Mouse (Mus musculus): ENCODE results near the gene Cirbp.
A peak's percentile ranks its signal among the peaks of the same experiment; 100 is the strongest.
"Not testable (repeated sequence)": the region's sequence is repeated elsewhere in the genome, so short reads cannot be mapped to it uniquely, and the experiment has no call there.

The Cirbp gene

DNA sequence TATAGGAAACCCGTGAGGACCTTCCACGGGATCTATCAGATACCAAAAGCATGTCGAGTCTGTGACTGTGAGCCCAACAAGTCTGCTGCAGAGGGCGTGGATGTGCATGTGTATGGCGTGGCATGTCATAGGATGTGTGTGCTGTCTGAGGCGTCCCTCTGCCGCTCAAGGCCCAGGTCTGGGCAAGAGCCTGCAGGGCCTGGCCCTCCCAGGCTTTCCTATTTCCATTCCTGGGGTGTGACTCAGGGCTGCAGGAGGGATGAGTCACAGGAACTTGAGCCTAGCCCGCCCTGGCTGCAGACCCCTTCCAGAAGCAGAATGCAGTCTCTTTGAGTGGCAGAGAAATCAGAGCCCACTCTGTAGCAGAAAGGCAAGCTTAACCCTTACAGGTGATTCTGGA, 2.1 kb upstream of the Cirbp start:
- peak; percentile 44 to 46 for DNase-seq

DNA sequence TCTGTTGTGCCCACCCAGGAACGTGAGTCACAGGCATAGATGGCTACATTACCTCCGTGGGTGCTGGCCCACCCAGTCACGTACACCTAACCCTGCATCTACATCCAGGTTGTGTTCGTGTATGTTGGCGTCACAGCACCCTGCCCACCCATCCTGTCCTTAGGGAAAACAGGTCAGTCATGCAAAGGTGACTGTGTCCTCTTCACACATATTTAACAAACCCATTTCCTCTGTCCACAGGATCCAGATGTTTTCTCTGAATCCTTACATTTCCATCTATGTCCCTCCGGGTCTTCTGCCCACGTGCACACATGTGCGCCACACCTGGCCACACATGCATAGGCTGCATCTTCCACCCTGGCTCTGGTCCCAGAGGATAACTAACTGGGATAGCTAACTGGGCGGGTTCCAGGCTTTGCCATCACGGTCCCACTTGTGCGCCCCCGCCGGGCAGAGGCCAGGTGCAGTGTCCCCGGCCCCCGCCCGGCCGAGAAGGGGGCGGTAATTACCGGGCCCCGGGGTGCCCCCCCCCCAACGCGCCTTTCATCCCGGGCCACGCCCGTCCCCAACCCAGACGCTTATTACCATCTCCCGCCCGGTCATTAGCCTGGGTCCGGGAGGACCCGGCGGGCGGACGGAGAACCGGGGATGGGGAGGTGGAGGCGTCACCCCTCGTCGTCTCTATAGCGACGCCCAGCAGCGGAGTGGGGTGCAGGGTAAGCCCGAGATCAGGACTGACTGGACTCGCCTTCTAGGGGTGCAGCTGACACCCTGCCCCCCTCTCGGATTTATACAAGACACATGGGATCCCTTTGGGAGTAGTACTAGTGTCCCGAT, 1.4 kb upstream of the Cirbp start:
- DNase-seq: peak in 1 of 2 experiments; percentile 76

GRCm38 (mm10) chr10:80164998-80165344, 814 bp upstream of the Cirbp start:
- peak; percentile 99 for DNase-seq

DNA sequence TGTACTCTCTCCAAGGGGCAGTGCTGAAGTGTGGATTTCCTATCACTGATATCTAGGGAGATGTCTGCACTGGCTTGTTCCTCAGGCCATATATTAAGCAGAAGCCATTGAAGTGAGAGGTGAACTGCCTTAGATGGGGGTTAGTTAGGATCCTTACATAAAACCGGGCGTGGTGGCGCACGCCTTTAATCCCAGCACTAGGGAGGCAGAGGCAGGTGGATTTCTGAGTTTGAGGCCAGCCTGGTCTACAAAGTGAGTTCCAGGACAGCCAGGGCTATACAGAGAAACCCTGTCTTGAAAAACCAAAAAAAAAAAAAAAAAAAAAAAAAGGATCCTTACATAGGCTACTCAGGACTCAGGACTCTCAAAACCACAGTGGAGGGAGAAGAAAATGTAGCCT, 351 bp downstream of the Cirbp start:
- not testable (repeated sequence) for DNase-seq

DNA sequence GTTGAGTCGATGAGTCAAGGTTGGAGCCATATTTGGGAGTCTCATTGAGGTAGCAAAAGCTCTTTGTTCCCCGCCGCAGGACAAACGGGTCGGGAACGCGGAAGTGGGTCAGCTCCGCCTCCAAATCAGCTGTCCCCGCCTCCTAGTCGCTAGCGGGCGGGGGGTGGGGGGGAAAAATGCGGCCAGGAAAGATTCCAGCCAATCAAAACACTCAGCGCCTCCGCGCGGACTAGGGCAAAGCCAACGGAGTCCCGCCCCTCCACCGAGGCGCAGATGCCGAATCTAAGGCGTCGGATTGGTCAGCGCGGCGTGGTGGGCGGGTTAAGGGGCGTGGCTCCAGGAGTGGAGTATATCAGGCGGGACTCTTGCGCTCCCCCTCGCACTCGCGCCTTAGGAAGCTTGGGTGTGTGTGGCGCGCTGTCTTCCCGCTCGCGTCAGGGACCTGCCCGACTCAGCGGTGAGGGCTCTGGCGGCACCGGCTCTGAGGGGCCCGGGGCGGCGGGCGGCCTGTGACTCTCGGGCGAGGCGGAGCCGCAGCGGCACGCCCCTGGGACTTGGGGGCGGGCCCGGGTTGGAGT, 1.8 kb downstream of the Cirbp start:
- peak; percentile 99 to 100 for DNase-seq

DNA sequence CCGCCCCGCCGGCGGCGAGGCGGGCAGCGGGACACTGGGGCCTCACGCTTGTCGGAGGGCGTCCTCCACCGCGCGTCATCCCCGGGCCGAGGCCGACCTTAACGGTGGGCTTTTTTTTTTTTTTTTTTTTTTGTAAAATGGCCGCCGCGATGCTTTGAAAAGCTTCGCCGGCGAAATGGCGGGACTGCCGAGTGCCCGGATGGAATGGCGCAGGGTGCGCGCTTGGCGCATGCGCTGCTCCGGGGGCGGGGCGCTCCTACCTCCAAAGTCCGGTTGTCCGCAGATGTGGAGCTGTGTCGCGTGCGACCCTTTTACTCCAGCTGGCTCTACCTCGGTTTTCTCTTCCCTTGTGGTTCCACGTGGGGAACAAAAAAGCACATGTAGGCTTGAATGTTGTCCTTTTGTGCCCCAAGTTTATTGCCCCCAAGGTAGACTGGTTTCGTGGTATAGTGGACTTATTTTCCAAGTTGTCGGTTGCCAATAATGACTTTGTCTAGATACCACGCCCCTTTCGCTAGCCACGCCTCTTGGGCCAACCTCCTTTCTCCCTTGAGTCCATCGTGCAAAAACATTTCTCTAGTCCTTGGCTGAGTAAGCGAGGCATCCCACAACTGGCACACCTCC, 2.4 kb downstream of the Cirbp start:
- DNase-seq: peak; percentile 97

DNA sequence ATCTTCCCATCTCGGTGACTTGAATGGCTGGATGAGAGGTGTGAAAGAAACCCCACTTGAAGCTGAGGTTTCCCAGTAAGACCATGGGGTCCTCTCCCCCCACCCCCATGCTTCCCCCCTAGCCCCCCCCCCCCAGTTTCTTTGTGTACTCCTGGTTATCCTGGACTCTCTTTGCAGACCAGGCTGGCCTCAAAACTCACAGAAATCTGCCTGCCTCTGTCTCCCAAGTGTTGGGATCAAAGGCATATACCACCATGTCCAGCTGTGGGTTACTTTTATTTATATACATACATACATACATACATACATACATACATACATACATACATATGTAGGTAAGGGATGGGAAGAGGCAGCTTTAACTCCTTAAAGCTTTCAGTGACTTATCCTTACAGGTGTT, 3.3 kb downstream of the Cirbp start:
- DNase-seq: no peak

DNA sequence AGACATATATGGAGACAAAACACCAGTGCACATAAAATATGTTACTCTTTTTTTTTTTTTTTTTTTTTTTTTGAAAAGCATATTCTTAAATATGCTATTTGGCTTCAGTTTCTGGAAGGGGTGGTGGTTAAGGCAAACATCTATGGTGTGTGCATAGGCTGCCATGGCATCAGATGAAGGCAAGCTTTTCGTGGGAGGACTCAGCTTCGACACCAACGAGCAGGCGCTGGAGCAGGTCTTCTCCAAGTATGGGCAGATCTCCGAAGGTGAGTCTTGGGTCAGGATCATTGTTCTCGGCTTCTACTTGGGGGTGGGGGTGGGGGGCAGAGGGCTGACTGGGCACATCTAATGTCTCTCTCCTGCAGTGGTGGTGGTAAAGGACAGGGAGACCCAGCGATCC, 3.9 kb downstream of the Cirbp start:
- DNase-seq: peak in 1 of 2 experiments; percentile 24

GRCm38 (mm10) chr10:80170052-80170451, 4.3 kb downstream of the Cirbp start:
- DNase-seq: peak in 1 of 2 experiments; percentile 53

DNA sequence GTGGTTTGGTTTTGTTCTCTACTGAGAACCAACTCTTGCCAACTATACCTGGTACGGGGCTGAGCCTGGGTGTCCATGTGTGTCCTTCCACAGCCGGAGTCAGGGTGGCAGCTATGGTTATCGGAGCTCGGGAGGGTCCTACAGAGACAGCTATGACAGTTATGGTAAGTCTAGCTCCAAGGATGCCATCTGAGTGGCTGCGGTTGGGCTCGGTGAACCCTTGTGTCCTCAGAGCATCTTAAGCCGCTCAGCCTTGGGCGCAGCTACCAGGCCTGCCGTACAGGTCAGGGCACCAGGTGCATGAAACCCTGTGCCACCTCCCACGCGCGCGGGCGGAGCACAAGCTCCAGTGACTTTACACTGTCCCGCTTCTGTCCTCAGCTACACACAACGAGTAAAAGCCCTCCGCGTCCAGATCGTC, 4.8 kb downstream of the Cirbp start:
- peak in 1 of 2 experiments; percentile 43 for DNase-seq

DNA sequence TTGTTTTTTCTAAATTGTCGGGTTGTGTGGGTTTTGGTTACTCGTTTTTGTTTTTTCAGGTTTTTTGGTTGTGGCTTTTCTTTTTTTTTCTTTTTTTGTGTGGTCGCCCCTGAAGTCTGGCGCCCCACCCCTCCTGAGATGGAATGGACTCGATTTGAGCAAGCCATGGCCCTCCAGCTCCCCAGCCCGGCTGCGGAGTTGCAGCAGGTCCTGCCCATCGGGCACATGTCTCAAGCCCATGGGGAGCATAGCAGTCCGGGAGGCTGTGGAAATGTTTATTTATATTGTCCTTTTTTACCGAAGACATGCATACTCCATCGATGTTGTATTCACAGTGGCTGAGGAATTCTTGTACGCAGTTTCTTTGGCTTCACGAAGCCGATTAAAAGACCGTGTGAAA, 5.5 kb downstream of the Cirbp start:
- DNase-seq: peak in 1 of 2 experiments; percentile 41

- peak; percentile 43 to 62 for DNase-seq
Measured at GRCm38 (mm10) chr10:80171760-80172526, 6.2 kb downstream of the Cirbp start.

GRCm38 (mm10) chr10:80172527-80173292, 6.9 kb downstream of the Cirbp start, which contains the start of gene 1600002K03Rik:
1600002K03Rik (plus strand) TSS chr10:80172944.
- peak; percentile 90 to 92 for DNase-seq

GRCm38 (mm10) chr10:80173358-80173757, 7.6 kb downstream of the Cirbp start:
- DNase-seq: no peak

DNA sequence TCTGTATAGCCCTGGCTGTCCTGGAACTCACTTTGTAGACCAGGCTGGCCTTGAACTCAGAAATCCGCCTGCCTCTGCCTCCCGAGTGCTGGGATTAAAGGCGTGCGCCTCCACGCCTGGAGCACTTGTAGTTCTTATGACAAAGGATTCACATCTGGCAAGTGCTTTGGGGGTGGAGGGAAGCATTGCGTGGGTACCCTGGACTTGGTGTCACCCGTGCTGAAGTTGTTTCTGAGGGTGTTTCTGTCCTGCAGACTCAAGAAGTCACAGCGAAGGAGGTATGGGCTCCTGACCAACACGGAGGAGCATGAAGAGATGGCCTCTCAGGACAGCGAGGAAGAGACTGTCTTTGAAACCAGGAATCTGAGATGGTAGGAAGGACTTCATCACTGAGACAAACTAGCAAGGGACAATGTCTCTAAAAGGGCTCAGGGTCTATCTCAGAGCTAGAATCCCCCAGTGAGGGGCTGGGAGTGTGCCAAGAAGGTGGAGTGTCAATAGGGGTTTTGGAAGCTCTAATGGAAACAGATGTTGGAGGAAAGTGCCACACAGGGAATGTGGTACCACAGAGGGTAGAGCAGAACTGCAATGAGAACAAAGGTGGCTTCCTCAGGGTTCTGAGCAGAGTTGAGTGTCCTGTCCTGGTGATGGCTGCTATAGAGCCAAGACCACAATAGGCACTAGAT, 8.3 kb downstream of the Cirbp start:
- DNase-seq: peak; percentile 25 to 59

GRCm38 (mm10) chr10:80174705-80175104, 8.9 kb downstream of the Cirbp start:
- DNase-seq: peak; percentile 42 to 69

GRCm38 (mm10) chr10:80175536-80176269, 9.9 kb downstream of the Cirbp start:
- DNase-seq: peak; percentile 55 to 71

GRCm38 (mm10) chr10:80176270-80176834, 10.6 kb downstream of the Cirbp start:
- DNase-seq: peak in 1 of 2 experiments; percentile 44

DNA sequence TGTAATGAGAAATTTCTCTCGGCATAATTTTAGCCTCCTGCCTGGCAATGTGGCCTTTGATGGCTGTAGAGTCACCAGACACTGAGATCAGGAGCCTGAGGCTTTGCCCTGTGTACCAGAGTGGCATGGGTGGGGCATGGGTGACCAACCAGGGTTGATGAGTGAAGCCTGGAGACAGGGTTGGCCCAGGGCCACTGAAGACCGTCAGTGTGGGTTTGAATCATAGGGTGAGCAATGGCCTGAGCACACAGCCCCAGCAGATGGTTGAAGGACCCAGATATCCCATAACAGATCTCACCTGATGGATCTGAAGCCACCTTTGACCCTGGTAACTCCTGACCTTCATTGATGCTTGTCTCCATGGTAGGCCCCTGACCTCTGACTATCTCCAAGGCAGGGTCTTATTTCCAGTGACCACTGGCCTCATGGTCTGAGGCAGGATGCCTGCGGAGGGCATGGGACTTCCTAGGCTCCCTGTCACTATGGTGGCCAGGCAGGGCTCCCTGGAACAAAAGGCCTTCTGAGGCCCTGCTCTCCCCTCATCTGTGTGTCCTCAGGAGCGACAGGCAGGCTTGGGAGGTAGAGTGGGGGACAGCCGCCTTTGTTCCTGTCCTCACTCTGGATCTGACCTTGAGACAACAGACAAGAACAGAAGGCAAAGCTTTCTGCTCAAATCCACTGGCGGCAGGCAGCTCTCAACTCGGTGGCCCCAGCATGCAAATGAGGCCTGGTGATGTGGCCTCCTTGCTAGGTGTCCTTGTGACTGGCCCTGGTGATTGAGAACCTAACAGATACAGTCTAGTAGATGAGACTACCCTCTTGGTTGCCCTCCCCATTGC, 11.9 kb downstream of the Cirbp start:
- DNase-seq: peak in 1 of 2 experiments; percentile 38

All from cerebellum, postnatal 25 days (tissue).